Mouse (Mus musculus): ENCODE measurements around the gene Serpini1.

DNA sequence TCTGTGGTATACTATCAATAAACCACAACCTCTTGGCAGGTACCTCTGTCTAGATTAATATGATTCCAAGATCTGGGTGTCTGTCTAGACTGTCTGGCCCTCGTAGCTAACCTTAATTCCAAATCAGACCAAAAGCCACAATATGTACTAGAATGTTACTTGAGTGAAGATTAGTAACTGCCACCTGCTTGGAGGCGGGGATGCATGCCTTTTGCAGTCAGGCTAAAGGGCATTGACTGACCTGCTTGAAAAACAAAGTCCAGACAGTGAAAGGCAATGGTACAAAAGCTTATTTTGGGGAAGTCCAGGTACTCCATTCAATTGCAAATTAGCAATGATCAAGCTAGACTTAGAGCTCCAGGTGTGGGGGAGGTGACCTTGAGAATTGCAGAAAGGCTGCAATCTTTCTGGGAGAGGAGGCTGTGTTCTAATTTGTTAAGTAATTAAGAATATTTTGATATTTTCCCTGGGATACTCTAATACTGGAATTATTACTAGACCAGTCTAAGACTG lies 94.3 kb downstream of the Serpini1 start:
- TF ChIP-seq CTCF (conservative IDR thresholded peaks at IDR 0.05 in 1 of 2, IDR thresholded peaks at IDR 0.05 in 1 of 2; ENCODE audit: low read depth in 2 of 2, low read length in 2 of 2) (no peak), MAFK (IDR thresholded peaks at IDR 0.05; ENCODE audit: insufficient replicate concordance, low read length) (no peak), EP300 (IDR thresholded peaks at IDR 0.05; ENCODE audit: low read length) (no peak), TBP (conservative IDR thresholded peaks at IDR 0.05; ENCODE audit: low read depth, low read length) (no peak), ZC3H11A (IDR thresholded peaks at IDR 0.05; ENCODE audit: low read depth, low read length) (no peak), MAX (IDR thresholded peaks at IDR 0.05; ENCODE audit: low read length) (no peak), E2F4 (IDR thresholded peaks at IDR 0.05; ENCODE audit: insufficient replicate concordance, low read depth, low read length) (no peak)

Data from CH12.LX (cell line).